Mouse (Mus musculus) liver, embryonic 14.5 days (tissue): ENCODE measurements at regions not wholly inside any gene's neighbourhood (a gene's known extent, or its start where the extent isn't known, plus 50 kb on each side); places are given as distances from the start of the nearest gene placed in this dataset.

Experiments
- ATAC-seq: fragments of 200-750 bp; cut with Nextera tagmentation; 2 replicates; pipeline ENCODE4 v1.8.0; 2017; ENCODE audit warnings: moderate number of reproducible peaks, mild to moderate bottlenecking, moderate library complexity; ENCODE audit not compliant: insufficient read depth
- DNase-seq, 3 experiments: peaks; one replicate each; pipeline ENCODE4 v3.0.0-alpha.2; 2012 to 2013; ENCODE audit warnings: low read depth in 3 of 3, low spot score in 3 of 3
- H3K27ac ChIP-seq: fragments of 300-500 bp; sonication (generic); 2 replicates; pipeline ENCODE4 v1.5.1; 2014; ENCODE audit warnings: moderate library complexity, mild to moderate bottlenecking, control low read depth, inconsistent platforms
- H3K27me3 ChIP-seq: fragments of 300-500 bp; sonication (generic); 2 replicates; pipeline ENCODE4 v1.6.1; 2014; ENCODE audit warnings: mild to moderate bottlenecking, low read length, moderate library complexity; ENCODE audit not compliant: control insufficient read depth, insufficient read depth
- H3K36me3 ChIP-seq: fragments of 300-500 bp; sonication (generic); replicated peaks from 2 replicates; pipeline ENCODE4 v1.6.1; 2014; ENCODE audit warnings: low read depth; ENCODE audit not compliant: control insufficient read depth, insufficient read depth
- H3K4me1 ChIP-seq, 2 experiments: fragments of 200-500 bp in 1 of 2; fragments of 300-500 bp in 1 of 2; sonication (generic) in 1 of 2; replicated peaks; 2 replicates each; pipeline ENCODE4 v1.6.1; 2012 to 2014; ENCODE audit warnings: antibody characterized with exemption in 1 of 2, inconsistent platforms in 1 of 2, low read length in 1 of 2; ENCODE audit not compliant: control insufficient read depth in 2 of 2, insufficient read depth in 2 of 2
- H3K4me2 ChIP-seq: fragments of 300-500 bp; sonication (generic); 2 replicates; pipeline ENCODE4 v1.6.1; 2014; ENCODE audit warnings: low read depth, mild to moderate bottlenecking, control low read depth, moderate library complexity
- H3K4me3 ChIP-seq, 2 experiments: fragments of 200-500 bp in 1 of 2; fragments of 300-500 bp in 1 of 2; sonication (generic) in 1 of 2; 2 replicates each; pipeline ENCODE4 v1.5.1; 2012 to 2014; ENCODE audit warnings: low read depth in 2 of 2, low read length in 2 of 2, mild to moderate bottlenecking in 2 of 2, control low read depth in 1 of 2, inconsistent platforms in 1 of 2, moderate library complexity in 1 of 2; ENCODE audit not compliant: insufficient read depth in 1 of 2
- H3K9ac ChIP-seq: fragments of 300-500 bp; sonication (generic); replicated peaks from 2 replicates; pipeline ENCODE4 v1.6.1; 2014; ENCODE audit warnings: mild to moderate bottlenecking, control low read depth, moderate library complexity
- H3K9me3 ChIP-seq: fragments of 300-500 bp; sonication (generic); 2 replicates; pipeline ENCODE4 v1.6.1; 2016; ENCODE audit warnings: low read length, mixed read lengths; ENCODE audit not compliant: control insufficient read depth
- CTCF ChIP-seq: IDR thresholded peaks from 2 replicates; pipeline ENCODE4 v1.5.1; 2016; ENCODE audit warnings: antibody characterized with exemption, low read depth, control low read depth
- EP300 ChIP-seq: IDR thresholded peaks from 2 replicates; pipeline ENCODE4 v1.6.1; 2016; ENCODE audit warnings: antibody characterized with exemption, low read depth
- WGBS: fragments of 180-500 bp; shearing (Covaris S2); extraction: QIAGEN DNeasy Blood & Tissue Kit; methylation state at CpG from one replicate; pipeline ENCODE4 v1.1.7; 2014; ENCODE audit not compliant: insufficient replicate concordance; 5-methylcytosine and 5-hydroxymethylcytosine counted together

DNA sequence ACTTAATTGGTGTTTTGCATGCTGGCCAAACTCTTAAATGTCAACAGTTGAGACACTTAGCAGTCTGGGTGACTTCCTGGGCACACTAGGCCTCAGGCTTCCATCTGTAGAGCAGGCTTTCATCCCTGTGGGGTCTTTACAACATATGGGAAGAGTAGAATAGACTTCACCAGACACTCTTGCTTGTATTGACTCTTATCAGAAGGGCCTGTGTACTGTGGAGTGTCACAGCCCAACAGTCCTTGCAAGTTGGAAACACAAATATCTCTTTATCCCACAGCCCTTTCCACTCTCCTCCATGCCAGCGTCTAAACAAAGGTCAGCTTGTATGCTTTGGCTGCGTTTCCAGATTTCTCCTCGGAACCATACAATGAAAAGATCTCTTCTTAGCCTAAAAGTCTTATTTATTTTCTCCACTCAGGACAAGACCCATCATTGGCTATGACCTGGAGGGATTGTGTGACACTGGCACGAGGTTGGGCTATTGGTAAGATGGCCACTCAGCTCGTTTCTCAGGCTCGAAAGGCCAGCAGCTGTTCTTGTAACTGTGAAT is 50.6 kb upstream of the Itga6 start:
- Histone ChIP-seq H3K4me3 (no peak overlapping the region), H3K27ac (no peak overlapping the region), H3K27me3 (no peaks in the 10 kb centered on the region), H3K4me1 (no peaks in the 10 kb centered on the region), H3K36me3 (no peaks in the 10 kb centered on the region), H3K9me3 (no peaks in the 10 kb centered on the region), H3K9ac (no peak overlapping the region), H3K4me2 (no peak overlapping the region)
- TF ChIP-seq CTCF (no peak), EP300 (no peak)
- WGBS = 61% methylated on average over 6 of the region's 6 CpGs
- ATAC-seq = no peak
- DNase-seq = no peak
